Mouse (Mus musculus) spleen, adult 2 months (tissue): ENCODE measurements around the gene Lrrc8c.

Experiments
- CTCF ChIP-seq: fragments of 200-500 bp; IDR thresholded peaks from 2 replicates; pipeline ENCODE4 v1.5.1; 2011; ENCODE audit warnings: mild to moderate bottlenecking, inconsistent platforms; ENCODE audit not compliant: insufficient read depth, insufficient read length, insufficient replicate concordance; ENCODE audit errors: extremely low read depth
- POLR2A ChIP-seq: fragments of 200-500 bp; IDR thresholded peaks from 2 replicates; pipeline ENCODE4 v1.6.1; 2011; ENCODE audit warnings: low read depth, low read length, inconsistent platforms

GRCm38 (mm10) chr5:105518626-105519095 lies 527 bp upstream of the Lrrc8c start:
- TF ChIP-seq CTCF (no peak), POLR2A (no peak)
